Mouse (Mus musculus) forebrain, embryonic 12.5 days (tissue): ENCODE measurements around the gene Pcca. TPM values are rescaled to one million over a fixed set of nuclear protein-coding genes. Genes with fewer than 3 reads are reported as not detected.
"Not testable (repeated sequence)": the region's sequence is repeated elsewhere in the genome, so short reads cannot be mapped to it uniquely, and the experiment has no call there.

Source experiments
- ATAC-seq: fragments of 200-750 bp; cut with Nextera tagmentation; 2 replicates; pipeline ENCODE4 v1.8.0; 2017; ENCODE audit warnings: moderate TSS enrichment; ENCODE audit not compliant: low FRiP score
- H3K27ac ChIP-seq: fragments of 300-500 bp; sonication (generic); 2 replicates; pipeline ENCODE4 v1.5.1; 2016; ENCODE audit warnings: mild to moderate bottlenecking
- H3K27me3 ChIP-seq: fragments of 300-500 bp; sonication (generic); 2 replicates; pipeline ENCODE4 v1.6.1; 2016; ENCODE audit warnings: mild to moderate bottlenecking
- H3K36me3 ChIP-seq: fragments of 300-500 bp; sonication (generic); replicated peaks from 2 replicates; pipeline ENCODE4 v1.6.1; 2016; ENCODE audit warnings: mild to moderate bottlenecking
- H3K4me1 ChIP-seq: fragments of 300-500 bp; sonication (generic); 2 replicates; pipeline ENCODE4 v1.6.1; 2016
- H3K4me2 ChIP-seq: fragments of 300-500 bp; sonication (generic); 2 replicates; pipeline ENCODE4 v1.6.1; 2016; ENCODE audit warnings: mild to moderate bottlenecking, moderate library complexity
- H3K4me3 ChIP-seq: fragments of 300-500 bp; sonication (generic); replicated peaks from 2 replicates; pipeline ENCODE4 v1.5.1; 2016; ENCODE audit warnings: mild to moderate bottlenecking
- H3K9ac ChIP-seq: fragments of 300-500 bp; sonication (generic); 2 replicates; pipeline ENCODE4 v1.6.1; 2016; ENCODE audit warnings: mild to moderate bottlenecking
- H3K9me3 ChIP-seq: fragments of 300-500 bp; sonication (generic); 2 replicates; pipeline ENCODE4 v1.6.1; 2016
- WGBS: fragments of 180-500 bp; shearing (Covaris S2); methylation state at CpG from one replicate; pipeline ENCODE4 v1.1.7; 2016; 5-methylcytosine and 5-hydroxymethylcytosine counted together
- polyA plus RNA-seq: library from polyadenylated mRNA; unstranded; fragments of >200 nt; fragmentation: Nextera tagmentation; extraction: Ambion mirVana; gene quantifications from 2 replicates; pipeline ENCODE4 v1.2.1, GENCODE M21; 2016

Pcca gene
- polyA plus RNA-seq, 1 experiment from 2014 or later, result 34.7 TPM

DNA sequence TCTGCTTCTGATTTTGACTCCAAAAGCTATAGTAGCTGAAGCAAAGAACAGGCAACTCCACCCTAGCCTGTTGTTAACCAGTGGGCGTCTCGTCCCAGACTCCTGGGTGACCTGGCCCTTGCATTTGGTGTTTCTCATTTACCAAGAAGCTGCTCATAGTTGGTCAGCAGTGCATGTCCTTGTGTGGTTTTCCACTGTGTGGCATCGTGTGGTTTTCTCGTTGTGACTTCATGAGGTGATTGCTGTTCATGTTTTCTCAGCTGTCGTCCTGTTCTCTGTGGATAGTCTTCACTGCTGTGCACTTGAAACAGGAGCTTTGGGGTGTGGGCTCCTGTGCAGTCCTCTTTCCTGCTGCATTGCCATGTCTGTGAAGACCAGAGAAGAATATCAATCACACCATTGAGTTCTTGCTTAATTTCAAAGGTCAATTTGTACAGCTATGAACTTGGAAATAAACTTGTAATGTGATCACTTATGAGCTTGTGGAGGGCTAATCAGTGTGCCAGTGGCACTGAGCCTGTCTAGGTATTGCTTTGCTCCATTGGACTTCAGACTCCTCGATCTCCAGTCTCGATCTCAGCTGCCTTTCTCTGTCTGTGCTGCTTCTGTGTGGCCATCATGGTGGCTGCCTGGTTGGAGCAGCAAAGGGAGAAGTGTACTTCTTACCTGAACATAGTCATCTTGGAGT is 40.1 kb downstream of the Pcca start:
- no peaks in the 10 kb centered on the region for H3K27me3 ChIP-seq
- H3K9me3 ChIP-seq, result 0 out of 2 replicates have a peak, but pooled peaks cover 4% of the 10 kb centered on the region
- peaks cover 7% of the 10 kb centered on the region; the same call in 1 of the 2 replicates for H3K36me3 ChIP-seq
- H3K27ac ChIP-seq, result no peak overlapping the region
- ATAC-seq, result no peak
- WGBS, result 87% methylated on average over 7 of the region's 7 CpGs
- H3K4me2 ChIP-seq, result no peak overlapping the region
- H3K4me1 ChIP-seq, result no peaks in the 10 kb centered on the region
- no peak overlapping the region for H3K4me3 ChIP-seq
- H3K9ac ChIP-seq, result no peak overlapping the region

GRCm38 (mm10) chr14:122577816-122578215 is 43.7 kb downstream of the Pcca start:
- Histone ChIP-seq H3K9me3 (0 out of 2 replicates have a peak, but pooled peaks cover 4% of the 10 kb centered on the region), H3K36me3 (peaks cover 7% of the 10 kb centered on the region; the same call in 1 of the 2 replicates), H3K4me1 (peaks cover 11% of the 10 kb centered on the region), H3K27me3 (no peaks in the 10 kb centered on the region), H3K4me3 (no peak overlapping the region), H3K4me2 (no peak overlapping the region), H3K27ac (no peak overlapping the region), H3K9ac (no peak overlapping the region)
- ATAC-seq, result no peak
- WGBS, result 83% methylated on average over 4 of the region's 4 CpGs

- Histone ChIP-seq H3K36me3 (peaks cover 7% of the 10 kb centered on the region; the same call in 1 of the 2 replicates), H3K27ac (0 out of 2 replicates have a peak overlapping the region, but pooled peaks have one; percentile 67), H3K27me3 (no peaks in the 10 kb centered on the region), H3K4me3 (no peak overlapping the region), H3K9ac (no peak overlapping the region), H3K4me1 (peaks cover 11% of the 10 kb centered on the region), H3K4me2 (peak overlapping the region; percentile 13; the same call in 1 of the 2 replicates), H3K9me3 (0 out of 2 replicates have a peak, but pooled peaks cover 4% of the 10 kb centered on the region)
- 42% methylated on average over 4 of the region's 4 CpGs for WGBS
- peak; percentile 64 for ATAC-seq
Observed at GRCm38 (mm10) chr14:122582057-122582456, 47.9 kb downstream of the Pcca start.

DNA sequence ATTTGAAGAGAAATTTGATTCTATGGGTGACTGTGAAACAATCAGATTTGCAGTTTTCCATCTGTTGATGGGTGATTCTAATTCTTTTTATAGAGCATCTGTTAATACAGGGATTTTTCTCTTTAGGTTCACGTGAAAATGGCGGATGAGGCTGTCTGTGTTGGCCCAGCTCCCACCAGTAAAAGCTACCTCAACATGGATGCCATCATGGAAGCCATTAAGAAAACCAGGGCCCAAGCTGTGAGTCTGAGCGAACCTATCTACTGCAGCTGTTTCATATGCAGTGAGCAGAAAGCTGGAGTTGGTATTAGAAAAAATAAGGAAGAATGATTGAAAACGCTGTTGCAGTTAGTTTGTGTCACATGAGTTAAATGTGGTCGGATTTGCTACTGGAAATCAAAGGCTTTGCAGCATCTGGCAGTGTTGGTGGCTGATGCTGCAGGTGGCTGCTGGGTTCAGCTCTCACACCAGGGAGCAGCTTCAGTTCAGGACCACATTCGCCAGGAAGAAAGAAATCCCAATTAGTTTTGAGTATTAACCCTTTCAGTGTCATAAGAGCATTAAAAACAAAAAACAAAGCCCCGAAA is 48.5 kb downstream of the Pcca start:
- Histone ChIP-seq H3K4me3 (no peak overlapping the region), H3K27ac (peak overlapping the region; percentile 67), H3K4me1 (peaks cover 11% of the 10 kb centered on the region), H3K27me3 (no peaks in the 10 kb centered on the region), H3K4me2 (peak overlapping the region; percentile 13; the same call in 1 of the 2 replicates), H3K9ac (no peak overlapping the region), H3K36me3 (peaks cover 5% of the 10 kb centered on the region; the same call in 1 of the 2 replicates), H3K9me3 (0 out of 2 replicates have a peak, but pooled peaks cover 4% of the 10 kb centered on the region)
- ATAC-seq, result peak; percentile 55; the same call in 1 of the 2 replicates
- 27% methylated on average over 7 of the region's 7 CpGs for WGBS

DNA sequence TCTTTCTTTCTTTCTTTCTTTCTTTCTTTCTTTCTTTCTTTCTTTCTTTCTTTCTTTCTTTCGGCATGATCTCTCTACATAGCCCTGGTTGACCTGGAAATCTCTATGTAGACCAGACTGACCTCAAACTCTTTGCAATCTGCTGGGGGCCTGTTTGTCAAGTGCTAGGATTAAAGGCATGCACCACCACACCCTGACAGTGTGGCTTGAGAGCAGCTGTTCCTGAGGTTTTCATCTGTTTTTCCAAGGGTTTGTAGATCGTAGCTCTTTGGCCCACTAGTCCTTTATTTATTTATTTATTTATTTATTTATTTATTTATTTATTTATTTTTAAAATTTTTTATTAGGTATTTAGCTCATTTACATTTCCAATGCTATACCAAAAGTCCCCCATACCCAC is 50.0 kb downstream of the Pcca start:
- not testable (repeated sequence) for ATAC-seq, H3K4me3 ChIP-seq, H3K27ac ChIP-seq, H3K9me3 ChIP-seq, H3K4me2 ChIP-seq, H3K9ac ChIP-seq, H3K36me3 ChIP-seq, H3K27me3 ChIP-seq
- WGBS, result 91% methylated on average over 2 of the region's 2 CpGs
- H3K4me1 ChIP-seq, result peaks cover 11% of the 10 kb centered on the region

DNA sequence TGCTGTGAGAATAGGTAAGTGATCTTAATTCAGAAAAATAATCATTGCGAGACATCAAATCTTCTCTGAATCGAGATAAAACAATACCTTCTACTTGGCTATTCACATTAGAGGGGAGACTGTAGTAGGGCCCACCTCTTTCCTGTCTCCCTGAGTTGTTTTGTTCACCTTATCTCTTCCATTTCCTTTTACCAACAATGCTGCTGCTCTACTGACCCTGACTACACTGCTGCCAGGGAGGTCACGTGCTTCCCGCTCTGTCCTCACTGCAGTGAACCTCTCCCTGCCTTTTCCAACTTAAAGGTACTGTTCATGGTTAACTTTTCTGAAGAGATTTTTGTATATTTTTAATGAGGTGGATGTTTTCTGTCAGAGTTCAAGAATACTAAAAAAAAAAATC is 52.8 kb downstream of the Pcca start:
- H3K9ac ChIP-seq, result no peak overlapping the region
- H3K4me2 ChIP-seq, result no peak overlapping the region
- no peak overlapping the region for H3K4me3 ChIP-seq
- ATAC-seq, result no peak
- H3K27ac ChIP-seq, result no peak overlapping the region
- 86% methylated on average over 4 of the region's 4 CpGs for WGBS
- peaks cover 7% of the 10 kb centered on the region for H3K4me1 ChIP-seq
- no peaks in the 10 kb centered on the region for H3K36me3 ChIP-seq
- H3K9me3 ChIP-seq, result no peaks in the 10 kb centered on the region
- no peaks in the 10 kb centered on the region for H3K27me3 ChIP-seq

- Histone ChIP-seq H3K4me1 (peaks cover 6% of the 10 kb centered on the region; the same call in 1 of the 2 replicates), H3K9ac (no peak overlapping the region), H3K9me3 (no peaks in the 10 kb centered on the region), H3K27ac (no peak overlapping the region), H3K4me2 (no peak overlapping the region), H3K4me3 (no peak overlapping the region), H3K36me3 (no peaks in the 10 kb centered on the region), H3K27me3 (no peaks in the 10 kb centered on the region)
- 89% methylated on average over 5 of the region's 5 CpGs for WGBS
- ATAC-seq, result no peak
Observed at GRCm38 (mm10) chr14:122597534-122597933, 63.4 kb downstream of the Pcca start.

GRCm38 (mm10) chr14:122598802-122599201 is 64.7 kb downstream of the Pcca start:
- no peak overlapping the region for H3K4me2 ChIP-seq

GRCm38 (mm10) chr14:122599839-122600238 is 65.7 kb downstream of the Pcca start:
- Histone ChIP-seq H3K27me3 (no peaks in the 10 kb centered on the region), H3K36me3 (no peaks in the 10 kb centered on the region), H3K4me1 (peaks cover 7% of the 10 kb centered on the region; the same call in 1 of the 2 replicates), H3K9ac (no peak overlapping the region), H3K4me3 (no peak overlapping the region), H3K9me3 (no peaks in the 10 kb centered on the region), H3K4me2 (no peak overlapping the region), H3K27ac (no peak overlapping the region)
- 58% methylated on average over 9 of the region's 9 CpGs for WGBS
- ATAC-seq, result peak; percentile 33; the same call in 1 of the 2 replicates

More at GRCm38 (mm10) chr14:122598802-122599201, 64.7 kb downstream of the Pcca start:
- ATAC-seq, result no peak
- H3K36me3 ChIP-seq, result no peaks in the 10 kb centered on the region
- H3K9ac ChIP-seq, result no peak overlapping the region
- no peaks in the 10 kb centered on the region for H3K9me3 ChIP-seq
- no peak overlapping the region for H3K4me3 ChIP-seq
- H3K27me3 ChIP-seq, result no peaks in the 10 kb centered on the region
- H3K4me1 ChIP-seq, result peaks cover 6% of the 10 kb centered on the region; the same call in 1 of the 2 replicates
- H3K27ac ChIP-seq, result no peak overlapping the region
- WGBS, result 88% methylated on average over 2 of the region's 2 CpGs

DNA sequence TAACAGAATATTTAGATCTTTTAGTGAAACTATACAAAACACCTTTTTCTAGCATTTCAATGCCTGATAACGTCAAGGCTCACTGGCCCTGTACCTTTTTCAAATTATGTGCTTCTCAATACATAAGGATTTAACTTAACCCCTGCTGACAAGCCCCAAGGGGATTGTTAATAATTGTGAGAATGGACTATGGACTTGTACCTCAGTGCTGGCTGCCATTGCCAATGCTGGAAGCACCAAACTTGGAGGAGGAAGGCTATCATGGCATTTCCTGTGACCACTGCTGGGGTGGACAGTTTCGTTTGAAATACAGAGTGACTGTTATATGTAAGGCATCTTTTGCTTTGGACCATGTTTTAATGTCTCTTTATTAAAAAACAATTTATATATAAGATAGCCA is 68.6 kb downstream of the Pcca start:
- ATAC-seq, result no peak
- H3K4me2 ChIP-seq, result no peak overlapping the region
- H3K27me3 ChIP-seq, result no peaks in the 10 kb centered on the region
- H3K9ac ChIP-seq, result no peak overlapping the region
- 75% methylated on average over 2 of the region's 2 CpGs for WGBS
- no peaks in the 10 kb centered on the region for H3K9me3 ChIP-seq
- no peaks in the 10 kb centered on the region for H3K36me3 ChIP-seq
- H3K4me1 ChIP-seq, result peaks cover 19% of the 10 kb centered on the region; the same call in 1 of the 2 replicates
- H3K27ac ChIP-seq, result no peak overlapping the region
- H3K4me3 ChIP-seq, result no peak overlapping the region

DNA sequence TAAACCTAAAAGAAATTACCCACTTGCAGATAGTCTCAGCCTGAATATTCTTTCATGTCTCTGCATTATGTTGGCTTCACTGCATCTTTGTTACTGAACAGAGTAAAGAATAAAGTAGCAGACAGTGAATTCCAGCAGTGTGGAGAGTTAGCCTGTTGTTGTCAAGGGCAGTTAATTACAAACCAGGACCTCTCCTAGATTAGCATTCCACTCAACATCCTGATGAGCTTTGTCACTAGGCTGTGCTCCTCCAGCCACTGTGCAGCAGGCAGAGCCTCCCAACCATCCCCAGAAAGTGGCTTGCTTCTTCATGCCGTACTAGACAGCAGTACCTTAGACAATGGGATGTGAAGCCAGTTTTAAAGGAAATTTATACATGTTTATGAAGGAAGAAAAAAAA is 72.4 kb downstream of the Pcca start:
- Histone ChIP-seq H3K9me3 (no peaks in the 10 kb centered on the region), H3K27ac (no peak overlapping the region), H3K4me2 (no peak overlapping the region), H3K4me3 (no peak overlapping the region), H3K36me3 (no peaks in the 10 kb centered on the region), H3K9ac (no peak overlapping the region), H3K27me3 (no peaks in the 10 kb centered on the region), H3K4me1 (peaks cover 12% of the 10 kb centered on the region; the same call in 1 of the 2 replicates)
- ATAC-seq, result peak; percentile 81
- WGBS, result 29% methylated on average over 1 of the region's 1 CpGs

- no peak overlapping the region for H3K4me3 ChIP-seq
- H3K9ac ChIP-seq, result no peak overlapping the region
- 89% methylated on average over 4 of the region's 4 CpGs for WGBS
- ATAC-seq, result no peak
- H3K4me2 ChIP-seq, result no peak overlapping the region
- no peaks in the 10 kb centered on the region for H3K27me3 ChIP-seq
- no peak overlapping the region for H3K27ac ChIP-seq
- H3K4me1 ChIP-seq, result peaks cover 12% of the 10 kb centered on the region; the same call in 1 of the 2 replicates
- no peaks in the 10 kb centered on the region for H3K9me3 ChIP-seq
- no peaks in the 10 kb centered on the region for H3K36me3 ChIP-seq
Observed at GRCm38 (mm10) chr14:122607456-122607855, 73.3 kb downstream of the Pcca start.
